Mouse (Mus musculus) intestine, postnatal 0 days (tissue): Measurements from ENCODE around the gene Ubxn1. TPM values are rescaled to one million over a fixed set of nuclear protein-coding genes. Genes with fewer than 3 reads are reported as not detected.

Source experiments
- ATAC-seq: fragments of 200-750 bp; cut with Nextera tagmentation; 2 replicates; pipeline ENCODE4 v1.8.0; 2017; ENCODE audit warnings: mild to moderate bottlenecking, moderate TSS enrichment, moderate library complexity
- H3K27ac ChIP-seq: fragments of 300-500 bp; sonication (generic); 2 replicates; pipeline ENCODE4 v1.5.1; 2014; ENCODE audit warnings: mild to moderate bottlenecking, low read depth, low read length, moderate library complexity
- H3K27me3 ChIP-seq: fragments of 300-500 bp; sonication (generic); replicated peaks from 2 replicates; pipeline ENCODE4 v1.6.1; 2014; ENCODE audit warnings: low read length, mixed read lengths; ENCODE audit not compliant: control insufficient read depth, insufficient read depth
- H3K36me3 ChIP-seq: fragments of 300-500 bp; sonication (generic); 2 replicates; pipeline ENCODE4 v1.6.1; 2014; ENCODE audit warnings: mild to moderate bottlenecking, moderate library complexity; ENCODE audit not compliant: control insufficient read depth, insufficient read depth
- H3K4me1 ChIP-seq: fragments of 300-500 bp; sonication (generic); replicated peaks from 2 replicates; pipeline ENCODE4 v1.6.1; 2014; ENCODE audit warnings: antibody characterized with exemption, low read length, mixed read lengths; ENCODE audit not compliant: control insufficient read depth, insufficient read depth
- H3K4me2 ChIP-seq: fragments of 300-500 bp; sonication (generic); replicated peaks from 2 replicates; pipeline ENCODE4 v1.6.1; 2014; ENCODE audit warnings: low read depth, mild to moderate bottlenecking, moderate library complexity
- H3K4me3 ChIP-seq: fragments of 300-500 bp; sonication (generic); 2 replicates; pipeline ENCODE4 v1.5.1; 2014; ENCODE audit warnings: low read depth, low read length
- H3K9ac ChIP-seq: fragments of 300-500 bp; sonication (generic); 2 replicates; pipeline ENCODE4 v1.6.1; 2014; ENCODE audit warnings: mild to moderate bottlenecking, low read depth, low read length
- H3K9me3 ChIP-seq: fragments of 300-500 bp; sonication (generic); 2 replicates; pipeline ENCODE4 v1.6.1; 2016; ENCODE audit warnings: mixed run types; ENCODE audit not compliant: control insufficient read depth
- CTCF ChIP-seq: sonication (generic); IDR thresholded peaks from 2 replicates; pipeline ENCODE4 v1.5.1; 2016; ENCODE audit warnings: low read depth, mild to moderate bottlenecking, control low read depth, antibody characterized with exemption, moderate library complexity
- WGBS: fragments of 180-500 bp; shearing (Covaris S2); extraction: QIAGEN DNeasy Blood & Tissue Kit; methylation state at CpG from one replicate; pipeline ENCODE4 v1.1.7; 2014; 5-methylcytosine and 5-hydroxymethylcytosine counted together
- polyA plus RNA-seq: library from polyadenylated mRNA; unstranded; fragments of >200 nt; fragmentation: Nextera tagmentation; extraction: Ambion mirVana; gene quantifications from 2 replicates; pipeline ENCODE4 v1.2.1, GENCODE M21; 2015

Ubxn1 gene
- polyA plus RNA-seq, 1 experiment from 2014 or later = 170 TPM

DNA sequence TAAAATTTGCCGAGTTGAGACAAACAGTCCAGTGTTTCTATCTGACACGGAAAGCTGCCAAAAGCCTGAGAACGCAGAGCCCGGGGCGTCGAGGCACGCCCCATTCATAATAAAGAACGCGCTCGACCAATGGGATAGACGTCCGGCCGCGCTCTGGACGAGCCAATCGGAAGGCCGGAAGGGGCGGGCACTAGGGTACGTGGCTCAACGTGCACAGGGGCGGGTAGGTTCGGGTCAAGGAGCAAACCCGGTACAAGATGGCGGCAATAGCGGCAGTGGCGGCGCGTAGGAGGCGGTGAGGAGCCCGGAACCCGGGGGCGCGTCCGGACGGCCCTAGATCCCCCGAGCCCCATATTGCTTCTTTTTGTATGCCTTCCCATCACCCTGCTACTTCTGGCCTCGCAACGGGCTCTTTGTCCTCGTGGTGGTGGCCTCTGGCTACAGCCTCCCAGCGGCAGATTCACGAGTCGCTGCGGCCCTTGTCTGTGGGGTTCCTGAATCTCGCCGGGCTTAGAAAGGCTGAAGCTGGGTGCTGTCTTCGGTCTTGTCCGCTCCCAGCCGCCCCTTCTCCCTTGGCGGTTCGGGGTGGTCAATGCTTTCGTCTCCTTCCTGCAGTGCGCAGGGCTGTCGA lies 26.7 kb downstream of the Ubxn1 start, which contains the start of gene Ganab:
Gene Ganab (plus strand): TSS at position 207 of the 631 bp plus-strand sequence.
- peak within 1 kb of the TSS; percentile 95 for H3K9ac ChIP-seq
- ATAC-seq = peak; percentile 99
- 0 out of 2 replicates have a peak, but pooled peaks have one; percentile 26 for TF ChIP-seq CTCF
- WGBS = under 1% methylated on average over 53 of the region's 53 CpGs
- peak within 1 kb of the TSS; percentile 89 for H3K27ac ChIP-seq
- H3K4me1 ChIP-seq = no peaks in the 10 kb centered on the region
- peak within 1 kb of the TSS; percentile 99 for H3K4me3 ChIP-seq
- peak within 1 kb of the TSS; percentile 80 for H3K4me2 ChIP-seq
- peaks cover 20% of the 10 kb centered on the region for H3K36me3 ChIP-seq
- H3K9me3 ChIP-seq = no peaks in the 10 kb centered on the region
- no peaks in the 10 kb centered on the region for H3K27me3 ChIP-seq

DNA sequence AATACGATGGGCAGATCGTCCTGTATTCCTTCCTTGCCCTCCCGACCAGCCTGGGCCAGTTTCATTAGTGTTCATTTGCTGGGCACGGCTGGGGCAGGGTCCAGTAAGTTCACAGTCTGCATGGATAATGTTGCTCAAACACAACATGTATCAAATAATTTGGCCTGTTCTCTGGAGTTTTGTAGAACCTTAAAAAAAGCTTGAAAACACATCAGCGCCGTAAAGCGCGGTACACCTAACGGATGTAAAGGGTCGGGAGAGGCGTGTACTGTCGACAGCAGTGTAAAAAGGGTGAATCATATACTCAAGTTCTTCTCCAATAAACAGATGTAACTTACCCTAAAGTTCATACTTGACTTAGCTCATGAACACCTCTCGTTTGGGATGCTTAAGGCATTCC lies 27.3 kb downstream of the Ubxn1 start:
- Histone ChIP-seq H3K27ac (peak overlapping the region; percentile 89; the same call in 1 of the 2 replicates), H3K9me3 (no peaks in the 10 kb centered on the region), H3K4me1 (no peaks in the 10 kb centered on the region), H3K4me2 (peak overlapping the region; percentile 80), H3K36me3 (peaks cover 25% of the 10 kb centered on the region), H3K4me3 (peak overlapping the region; percentile 99), H3K27me3 (no peaks in the 10 kb centered on the region), H3K9ac (peak overlapping the region; percentile 95)
- TF ChIP-seq CTCF = no peak
- no peak for ATAC-seq
- 2% methylated on average over 13 of the region's 13 CpGs for WGBS

DNA sequence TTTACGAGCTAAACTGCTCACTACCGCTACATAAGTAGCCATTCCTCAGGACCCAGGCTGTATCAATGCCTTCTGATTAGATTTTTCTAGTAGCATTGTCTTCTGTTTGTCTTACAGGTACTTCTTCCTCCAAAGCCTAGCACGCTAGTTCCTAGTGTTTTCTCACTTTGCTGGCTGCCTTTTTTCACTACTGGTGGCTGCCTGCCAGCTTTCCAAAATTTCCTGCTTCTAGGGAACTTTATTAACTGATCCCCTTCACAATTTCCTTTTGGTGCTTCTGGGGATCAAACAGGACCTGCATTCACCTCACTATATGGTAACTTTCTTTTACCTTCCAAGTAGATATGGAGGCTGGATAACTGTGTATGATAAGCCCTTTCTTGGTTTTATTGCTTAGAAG lies 27.8 kb downstream of the Ubxn1 start:
- Histone ChIP-seq H3K36me3 (peaks cover 28% of the 10 kb centered on the region), H3K4me2 (peak overlapping the region; percentile 80), H3K9ac (peak overlapping the region; percentile 95), H3K27ac (no peak overlapping the region), H3K9me3 (no peaks in the 10 kb centered on the region), H3K4me1 (no peaks in the 10 kb centered on the region), H3K27me3 (no peaks in the 10 kb centered on the region), H3K4me3 (peak overlapping the region; percentile 99)
- ATAC-seq = no peak
- no peak for TF ChIP-seq CTCF
- WGBS = 20% methylated on average over 3 of the region's 3 CpGs

DNA sequence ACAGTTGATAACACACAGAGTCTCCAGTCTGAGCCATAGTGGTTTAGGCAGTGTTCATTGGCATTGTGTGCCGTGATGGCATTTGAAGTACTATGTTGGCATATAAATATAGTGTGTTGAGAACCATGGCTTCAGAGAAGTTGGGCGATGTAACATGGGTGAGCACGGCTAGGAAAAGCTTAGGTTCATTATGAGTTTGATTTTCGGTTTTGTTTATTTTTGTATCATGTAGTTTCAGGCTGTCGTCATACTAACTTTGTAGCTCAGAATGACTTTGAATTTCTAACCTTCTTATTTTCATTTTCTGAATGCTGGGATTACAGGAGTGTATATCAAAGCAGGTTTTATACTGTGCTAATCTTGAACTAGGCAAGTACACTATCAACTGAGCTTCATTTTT lies 32.1 kb downstream of the Ubxn1 start:
- no peaks in the 10 kb centered on the region for H3K4me1 ChIP-seq
- H3K4me2 ChIP-seq = no peak overlapping the region
- H3K4me3 ChIP-seq = no peak overlapping the region
- H3K27me3 ChIP-seq = no peaks in the 10 kb centered on the region
- peaks cover 55% of the 10 kb centered on the region for H3K36me3 ChIP-seq
- no peak for ATAC-seq
- H3K9me3 ChIP-seq = no peaks in the 10 kb centered on the region
- H3K9ac ChIP-seq = no peak overlapping the region
- no peak for TF ChIP-seq CTCF
- no peak overlapping the region for H3K27ac ChIP-seq
- 95% methylated on average over 5 of the region's 5 CpGs for WGBS

- Histone ChIP-seq H3K9me3 (no peaks in the 10 kb centered on the region), H3K4me1 (no peaks in the 10 kb centered on the region), H3K4me3 (no peak overlapping the region), H3K36me3 (peaks cover 94% of the 10 kb centered on the region), H3K4me2 (no peak overlapping the region), H3K9ac (no peak overlapping the region), H3K27ac (no peak overlapping the region), H3K27me3 (no peaks in the 10 kb centered on the region)
- no peak for TF ChIP-seq CTCF
- 92% methylated on average over 6 of the region's 6 CpGs for WGBS
- ATAC-seq = no peak
These were observed 37.2 kb downstream of the Ubxn1 start for GRCm38 (mm10) chr19:8908531-8908930.

DNA sequence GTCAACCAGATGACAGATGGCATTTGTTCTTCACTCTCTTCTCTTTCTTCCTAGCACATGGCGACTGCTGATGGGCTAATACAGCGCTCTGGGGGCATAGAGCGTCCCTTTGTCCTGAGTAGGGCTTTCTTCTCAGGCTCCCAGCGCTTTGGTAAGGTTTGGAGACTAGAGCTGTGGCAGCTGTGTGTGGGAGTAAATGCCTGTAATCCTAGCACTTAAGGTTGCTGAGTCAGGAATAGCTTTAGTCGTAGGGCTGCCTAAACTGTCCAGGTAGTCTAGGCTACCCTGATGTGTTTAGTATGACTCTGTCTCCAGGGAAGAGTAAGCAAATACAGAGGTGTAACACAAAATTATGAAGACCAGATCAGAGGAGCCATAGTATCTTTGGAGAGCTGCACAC lies 40.5 kb downstream of the Ubxn1 start:
- 93% methylated on average over 5 of the region's 5 CpGs for WGBS
- no peaks in the 10 kb centered on the region for H3K9me3 ChIP-seq
- no peak for ATAC-seq

More for the DNA sequence above, 40.5 kb downstream of the Ubxn1 start:
- Histone ChIP-seq H3K27ac (no peak overlapping the region), H3K9ac (no peak overlapping the region), H3K36me3 (peaks cover 100% of the 10 kb centered on the region), H3K4me1 (no peaks in the 10 kb centered on the region), H3K4me3 (no peak overlapping the region), H3K4me2 (no peak overlapping the region), H3K27me3 (no peaks in the 10 kb centered on the region)
- no peak for TF ChIP-seq CTCF
